ENCODE assay signal across 28 mouse cellular contexts in genomic region chr5:77853999-77854784, GRCm38 (mm10).
A peak's percentile ranks its signal among the peaks of the same experiment; 100 is the strongest.
DNase-seq lines count a peak whose midpoint lies in the region; ATAC-seq lines count a peak whose summit lies in the region.
"Had no signal": no experiment of that assay in that cellular context is flagged by ENCODE, and none has a peak within 500 bp of the region (broad histone marks: within the 10 kb centered on the region; RNA-seq: fewer than 3 reads in every experiment).

No protein-coding gene starts in this region.

- H3K4me1 ChIP-seq in forebrain, embryonic 13.5 days: 0 out of 2 replicates have a peak, but pooled peaks cover 7% of the 10 kb centered on the region
- H3K4me1 ChIP-seq in forebrain, embryonic 12.5 days: no peaks in the 10 kb centered on the region
- no peaks in the 10 kb centered on the region; the same call in 1 of the 2 replicates for H3K4me1 ChIP-seq in hindbrain, embryonic 16.5 days (ENCODE audit: control insufficient read depth, insufficient read depth, low read depth, low read length)
- H3K4me1 ChIP-seq in hindbrain, embryonic 10.5 days (replicated peaks): no peaks in the 10 kb centered on the region
- 0 out of 2 replicates have a peak, but pooled peaks cover 4% of the 10 kb centered on the region for H3K4me1 ChIP-seq in midbrain, embryonic 16.5 days (ENCODE audit: control insufficient read depth, insufficient read depth, low read length)
- H3K4me1 ChIP-seq: embryonic facial prominence, embryonic 15.5 days; heart, embryonic 13.5 days; limb, embryonic 10.5 days; liver, embryonic 15.5 days; neural tube, embryonic 15.5 days had no signal

- peak; percentile 43; the same call in 1 of the 2 replicates for ATAC-seq in forebrain, embryonic 13.5 days
- ATAC-seq in forebrain, embryonic 12.5 days (ENCODE audit: low FRiP score): no peak
- peak; percentile 41; the same call in 1 of the 2 replicates for ATAC-seq in hindbrain, embryonic 16.5 days
- ATAC-seq in midbrain, embryonic 16.5 days: peak; percentile 65

- no peak overlapping the region for H3K9ac ChIP-seq in forebrain, embryonic 13.5 days
- no peak overlapping the region for H3K9ac ChIP-seq in forebrain, embryonic 12.5 days
- no peak overlapping the region for H3K9ac ChIP-seq in hindbrain, embryonic 16.5 days (ENCODE audit: low read depth, low read length)
- H3K9ac ChIP-seq in midbrain, embryonic 16.5 days (ENCODE audit: low read depth, low read length): no peak overlapping the region
- H3K9ac ChIP-seq: embryonic facial prominence, embryonic 15.5 days; heart, embryonic 13.5 days; liver, embryonic 15.5 days; neural tube, embryonic 15.5 days had no signal

- 49% methylated on average over 12 of the region's 12 CpGs for WGBS in forebrain, embryonic 13.5 days
- 60% methylated on average over 12 of the region's 12 CpGs for WGBS in forebrain, embryonic 12.5 days
- 45% methylated on average over 12 of the region's 12 CpGs for WGBS in hindbrain, embryonic 16.5 days
- WGBS in hindbrain, embryonic 10.5 days: 89% methylated on average over 12 of the region's 12 CpGs
- WGBS in midbrain, embryonic 16.5 days: 48% methylated on average over 12 of the region's 12 CpGs

- no peaks in the 10 kb centered on the region; the same call in 1 of the 2 replicates for H3K9me3 ChIP-seq in forebrain, embryonic 13.5 days (replicated peaks)
- H3K9me3 ChIP-seq in forebrain, embryonic 12.5 days: no peaks in the 10 kb centered on the region
- no peaks in the 10 kb centered on the region for H3K9me3 ChIP-seq in hindbrain, embryonic 16.5 days (ENCODE audit: control insufficient read depth, low read length)
- no peaks in the 10 kb centered on the region for H3K9me3 ChIP-seq in hindbrain, embryonic 10.5 days
- no peaks in the 10 kb centered on the region for H3K9me3 ChIP-seq in midbrain, embryonic 16.5 days (replicated peaks; ENCODE audit: control insufficient read depth, low read length, poor library complexity, severe bottlenecking)
- H3K9me3 ChIP-seq: embryonic facial prominence, embryonic 15.5 days; heart, embryonic 13.5 days; limb, embryonic 10.5 days; neural tube, embryonic 15.5 days had no signal

- H3K27me3 ChIP-seq in forebrain, embryonic 13.5 days: no peaks in the 10 kb centered on the region
- H3K27me3 ChIP-seq in forebrain, embryonic 12.5 days: no peaks in the 10 kb centered on the region
- no peaks in the 10 kb centered on the region for H3K27me3 ChIP-seq in hindbrain, embryonic 16.5 days (replicated peaks; ENCODE audit: control insufficient read depth, insufficient read depth, low read length)
- H3K27me3 ChIP-seq in hindbrain, embryonic 10.5 days (ENCODE audit: insufficient read depth, poor library complexity, severe bottlenecking): no peaks in the 10 kb centered on the region
- H3K27me3 ChIP-seq in midbrain, embryonic 16.5 days (ENCODE audit: control insufficient read depth, insufficient read depth, low read depth, low read length): no peaks in the 10 kb centered on the region
- H3K27me3 ChIP-seq: embryonic facial prominence, embryonic 15.5 days; heart, embryonic 13.5 days; liver, embryonic 15.5 days; neural tube, embryonic 15.5 days had no signal

- H3K27ac ChIP-seq in forebrain, embryonic 13.5 days: peak overlapping the region; percentile 41; the same call in 1 of the 2 replicates
- H3K27ac ChIP-seq in forebrain, embryonic 12.5 days: no peak overlapping the region
- H3K27ac ChIP-seq in hindbrain, embryonic 16.5 days (ENCODE audit: low read depth, low read length): no peak overlapping the region
- no peak overlapping the region for H3K27ac ChIP-seq in hindbrain, embryonic 10.5 days
- H3K27ac ChIP-seq in midbrain, embryonic 16.5 days (ENCODE audit: low read length): peak overlapping the region; percentile 12
- H3K27ac ChIP-seq: embryonic facial prominence, embryonic 15.5 days; heart, embryonic 13.5 days; left cerebral cortex, adult 2 months; limb, embryonic 10.5 days; liver, embryonic 15.5 days; macrophage; neural tube, embryonic 15.5 days had no signal

- H3K4me3 ChIP-seq in forebrain, embryonic 13.5 days: no peak overlapping the region
- H3K4me3 ChIP-seq in forebrain, embryonic 12.5 days (replicated peaks): no peak overlapping the region
- H3K4me3 ChIP-seq in hindbrain, embryonic 16.5 days (ENCODE audit: low read length): no peak overlapping the region
- H3K4me3 ChIP-seq in hindbrain, embryonic 10.5 days: no peak overlapping the region
- H3K4me3 ChIP-seq in midbrain, embryonic 16.5 days (ENCODE audit: low read depth, low read length): no peak overlapping the region
- H3K4me3 ChIP-seq: embryonic facial prominence, embryonic 15.5 days; heart, embryonic 13.5 days; left cerebral cortex, adult 2 months; limb, embryonic 10.5 days; liver, embryonic 15.5 days; myocyte; neural tube, embryonic 15.5 days had no signal

- H3K36me3 ChIP-seq in forebrain, embryonic 13.5 days (ENCODE audit: poor library complexity, severe bottlenecking): no peaks in the 10 kb centered on the region
- H3K36me3 ChIP-seq in forebrain, embryonic 12.5 days (replicated peaks): no peaks in the 10 kb centered on the region
- H3K36me3 ChIP-seq in hindbrain, embryonic 16.5 days (ENCODE audit: control insufficient read depth, insufficient read depth, low read length): no peaks in the 10 kb centered on the region
- H3K36me3 ChIP-seq in hindbrain, embryonic 10.5 days: no peaks in the 10 kb centered on the region
- H3K36me3 ChIP-seq in midbrain, embryonic 16.5 days (ENCODE audit: control insufficient read depth, insufficient read depth, low read length): no peaks in the 10 kb centered on the region
- H3K36me3 ChIP-seq: embryonic facial prominence, embryonic 15.5 days; heart, embryonic 13.5 days; limb, embryonic 10.5 days; liver, embryonic 15.5 days; neural tube, embryonic 15.5 days had no signal

- no peak overlapping the region for H3K4me2 ChIP-seq in forebrain, embryonic 13.5 days
- no peak overlapping the region for H3K4me2 ChIP-seq in forebrain, embryonic 12.5 days
- H3K4me2 ChIP-seq in hindbrain, embryonic 16.5 days (ENCODE audit: low read length): no peak overlapping the region
- no peak overlapping the region for H3K4me2 ChIP-seq in midbrain, embryonic 16.5 days (ENCODE audit: low read length)
- H3K4me2 ChIP-seq: embryonic facial prominence, embryonic 15.5 days; heart, embryonic 13.5 days; liver, embryonic 15.5 days; neural tube, embryonic 15.5 days had no signal

- no peak for DNase-seq in hindbrain, embryonic 10.5 days (ENCODE audit: low spot score)
- peak; percentile 73 for DNase-seq in Muller cell, postnatal 12 days (ENCODE audit: inconsistent ontology term)
- DNase-seq in B cell, adult 2 months: no peak
- no peak for DNase-seq in layer of hippocampus, adult 8-10 months (ENCODE audit: low spot score in 2 of 2)
- DNase-seq: adrenal gland, postnatal 14 days; cerebellum, adult 9-10 months; gastrocnemius, postnatal 10 days; heart, adult 18-20 months; heart, postnatal 14 days; kidney, adult 18-20 months; kidney, postnatal 4 days; layer of hippocampus, adult 9-11 months; liver; right cerebral cortex, postnatal 25 days; spleen, adult 18-20 months; thymus, postnatal 14 days had no signal

Comparison
In these comparisons a context has a peak if more than half of its experiments do, and no peak if none do; other contexts are left out.
1. H3K27ac ChIP-seq: peak in forebrain, embryonic 13.5 days (single experiment) and midbrain, embryonic 16.5 days (single experiment); none in forebrain, embryonic 12.5 days (single experiment), hindbrain, embryonic 16.5 days (single experiment) and hindbrain, embryonic 10.5 days (single experiment).